Mouse (Mus musculus): ENCODE measurements around the gene Rab19. TPM values are rescaled to one million over a fixed set of nuclear protein-coding genes. Genes with fewer than 3 reads are reported as not detected.
"Not testable (repeated sequence)": the region's sequence is repeated elsewhere in the genome, so short reads cannot be mapped to it uniquely, and the experiment has no call there.

Gene Rab19
- total RNA-seq, 2 experiments from 2014 or later: not detected

DNA sequence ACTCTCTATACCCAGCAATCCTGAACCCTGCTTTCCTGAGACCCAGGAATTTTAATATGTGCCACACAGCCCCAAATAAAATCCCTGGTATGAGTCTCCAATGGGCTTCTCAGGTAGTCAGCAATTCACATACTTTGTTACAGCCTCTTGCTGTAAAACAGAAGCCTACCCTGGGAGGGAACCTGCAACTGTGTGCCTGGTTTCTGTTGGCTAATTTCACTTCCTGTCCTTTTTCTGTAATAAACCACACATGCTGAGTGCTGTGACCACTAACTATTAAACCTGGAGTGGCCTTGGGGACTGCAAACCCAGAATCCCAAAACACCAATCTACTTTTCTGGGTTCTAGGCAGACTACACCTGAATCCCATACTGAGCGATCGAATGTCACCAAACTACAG is 18.3 kb upstream of the Rab19 start:
- no peak for TF ChIP-seq CTCF (conservative IDR thresholded peaks at IDR 0.05)
- H3K27ac ChIP-seq: no peak overlapping the region
- DNase-seq (ENCODE audit: low spot score in 2 of 2): no peak
- no peak overlapping the region for H3K4me3 ChIP-seq

DNA sequence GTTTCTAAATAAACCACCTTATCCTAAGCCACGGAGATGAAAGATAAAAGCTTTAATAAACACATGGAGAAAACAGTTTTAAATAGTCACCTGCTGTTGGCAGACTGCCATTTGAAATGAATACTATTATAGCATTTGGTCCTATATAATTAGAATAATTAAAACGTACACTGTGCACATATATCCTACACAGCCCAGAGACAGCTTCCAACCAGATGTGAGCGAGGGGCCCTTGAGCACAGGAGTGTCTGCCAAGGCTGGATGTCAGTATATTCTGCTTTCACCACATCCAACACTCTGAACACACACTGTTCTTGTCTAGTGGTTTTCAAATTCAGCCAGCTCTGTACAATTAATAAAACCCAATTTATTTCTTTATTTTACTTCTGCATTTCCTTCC is 11.3 kb upstream of the Rab19 start:
- Histone ChIP-seq H3K27ac (no peak overlapping the region), H3K4me3 (no peak overlapping the region)
- TF ChIP-seq CTCF (conservative IDR thresholded peaks at IDR 0.05): no peak
- no peak for DNase-seq (ENCODE audit: low spot score in 2 of 2)

DNA sequence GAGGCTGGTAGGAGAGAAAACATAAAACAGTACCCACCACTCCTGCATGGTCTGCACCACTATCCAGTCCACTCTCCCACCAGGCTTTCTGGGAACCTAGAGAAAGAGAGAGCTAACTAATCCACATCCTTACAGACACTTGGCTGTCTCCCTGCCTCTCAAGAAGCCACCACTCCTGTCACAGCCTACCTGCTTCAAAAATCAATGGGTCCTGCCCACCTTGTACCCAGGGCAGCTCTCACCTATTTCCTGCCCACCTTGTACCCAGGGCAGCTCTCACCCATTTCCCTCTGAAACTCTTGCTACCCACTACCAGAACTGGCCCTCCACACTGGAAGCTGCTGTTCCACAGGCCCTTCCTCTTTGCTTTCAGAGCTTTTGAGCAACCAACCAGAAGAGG is 8.9 kb upstream of the Rab19 start:
- no peak overlapping the region for H3K4me3 ChIP-seq
- no peak overlapping the region for H3K27ac ChIP-seq
- DNase-seq (ENCODE audit: low spot score in 2 of 2): no peak
- no peak for TF ChIP-seq CTCF (conservative IDR thresholded peaks at IDR 0.05)

DNA sequence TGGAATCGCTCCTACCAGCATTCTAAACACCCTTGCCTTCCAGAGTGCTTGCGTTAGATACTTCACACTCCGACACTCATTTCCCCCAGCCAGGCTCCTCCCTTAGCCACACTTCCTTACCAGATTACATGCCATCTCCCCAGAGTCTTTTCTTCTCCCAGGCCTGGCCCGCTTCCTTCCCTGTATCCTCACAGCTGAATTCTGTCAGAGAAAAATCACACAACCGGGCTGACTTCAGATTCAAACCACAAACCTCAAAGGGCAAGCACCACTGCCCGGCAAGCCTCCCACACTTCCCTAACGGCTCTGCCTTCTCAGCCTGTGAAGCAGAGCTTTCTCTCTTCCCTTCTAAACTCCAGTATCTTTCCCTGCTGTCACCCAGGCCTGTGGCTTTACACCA is 8.2 kb upstream of the Rab19 start:
- Histone ChIP-seq H3K4me3 (no peak overlapping the region), H3K27ac (no peak overlapping the region)
- DNase-seq (ENCODE audit: low spot score in 2 of 2): no peak
- TF ChIP-seq CTCF (conservative IDR thresholded peaks at IDR 0.05): no peak

DNA sequence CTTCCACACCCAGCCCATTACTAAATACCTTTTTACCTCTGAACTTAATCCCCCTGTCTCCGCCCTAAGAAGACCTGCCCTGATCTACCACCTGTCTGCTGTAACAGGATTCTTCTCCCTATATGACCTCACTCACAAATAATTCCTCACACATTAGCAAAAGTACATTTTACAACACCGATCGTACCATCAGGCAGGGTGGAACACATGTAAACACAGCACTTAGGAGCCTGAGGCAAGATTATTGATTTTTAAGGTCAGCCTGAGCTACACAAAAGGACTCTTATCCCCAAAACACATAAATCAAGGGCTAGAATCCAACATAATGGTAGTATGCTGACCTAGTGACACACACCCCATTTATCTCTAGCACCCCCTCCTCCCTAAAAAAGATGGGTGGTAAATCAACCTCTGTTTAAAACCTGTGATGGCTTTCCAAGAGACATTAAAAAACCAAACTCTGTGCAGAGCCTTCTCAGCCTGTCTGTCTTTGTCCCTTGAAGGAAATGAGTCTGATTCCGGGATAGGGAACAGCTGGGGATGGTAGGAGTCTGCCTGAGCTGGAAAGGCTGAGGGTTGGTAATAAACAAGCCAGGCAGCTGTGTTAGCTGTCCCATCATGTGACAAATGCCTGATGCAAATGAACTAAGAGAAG is 7.5 kb upstream of the Rab19 start:
- no peak for DNase-seq (ENCODE audit: low spot score in 2 of 2)
- no peak for TF ChIP-seq CTCF (conservative IDR thresholded peaks at IDR 0.05)
- Histone ChIP-seq H3K4me3 (no peak overlapping the region), H3K27ac (no peak overlapping the region)

- no peak for DNase-seq (ENCODE audit: low spot score in 2 of 2)
- Histone ChIP-seq H3K4me3 (peak overlapping the region; percentile 98), H3K27ac (peak overlapping the region; percentile 95)
- TF ChIP-seq CTCF (conservative IDR thresholded peaks at IDR 0.05): no peak
Measured at GRCm38 (mm10) chr6:39376775-39377174, 4.2 kb upstream of the Rab19 start.

DNA sequence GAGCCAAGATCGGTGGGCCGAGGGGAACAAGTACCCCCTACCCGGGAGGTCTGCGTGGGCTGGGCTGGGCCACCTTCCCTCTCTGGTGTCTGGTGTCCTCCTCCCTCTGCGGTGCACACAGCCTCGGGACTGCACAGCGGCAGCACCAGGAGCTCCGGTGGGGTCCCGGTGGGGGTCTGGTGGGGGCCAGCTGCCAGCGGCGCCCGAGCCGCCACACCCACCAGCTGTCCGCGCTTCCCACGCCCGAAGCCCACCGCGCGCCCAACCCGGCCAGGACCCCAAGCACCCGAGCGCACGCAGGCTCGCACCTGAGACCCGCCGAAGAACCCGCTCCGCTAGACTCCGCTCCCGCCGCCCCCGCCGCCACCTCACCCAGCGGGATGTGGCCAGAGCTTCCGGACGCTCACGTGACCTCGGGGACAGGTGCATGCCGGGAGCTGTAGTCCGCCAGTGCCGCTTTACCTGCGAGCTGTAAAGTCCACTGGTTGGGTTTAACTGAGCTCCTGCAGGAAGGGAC is 3.6 kb upstream of the Rab19 start, which contains the start of gene Slc37a3:
Gene Slc37a3 (minus strand): TSS at position 365 of the 517 bp plus-strand sequence.
- H3K4me3 ChIP-seq: peak within 1 kb of the TSS; percentile 98
- H3K27ac ChIP-seq: peak within 1 kb of the TSS; percentile 95
- no peak for TF ChIP-seq CTCF (conservative IDR thresholded peaks at IDR 0.05)
- DNase-seq (ENCODE audit: low spot score in 2 of 2): peak; percentile 86

- not testable (repeated sequence) for H3K27ac ChIP-seq; DNase-seq (ENCODE audit: low spot score in 2 of 2); H3K4me3 ChIP-seq
- peak; percentile 40 for TF ChIP-seq CTCF (conservative IDR thresholded peaks at IDR 0.05)
Measured at GRCm38 (mm10) chr6:39378161-39378835, 2.7 kb upstream of the Rab19 start.

DNA sequence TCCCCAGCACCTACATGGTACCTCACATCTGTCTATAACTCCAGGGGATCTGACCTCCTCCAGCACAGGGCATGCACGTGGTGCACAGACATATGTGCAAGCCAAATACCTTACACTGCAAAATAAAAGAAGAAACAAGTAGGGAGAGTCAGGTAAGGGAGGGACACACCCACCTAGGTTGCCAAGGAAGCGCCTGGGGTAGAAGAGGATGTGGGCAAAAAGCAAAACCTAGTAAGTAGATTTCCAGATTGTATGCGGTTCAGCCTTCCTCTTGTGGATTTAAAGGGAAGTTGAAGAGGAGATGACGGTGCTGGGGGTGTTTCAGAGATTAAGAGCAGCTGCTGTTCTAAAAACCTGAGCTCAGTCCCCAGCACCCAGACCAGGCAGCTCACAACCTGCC is 1.8 kb upstream of the Rab19 start:
- no peak for DNase-seq (ENCODE audit: low spot score in 2 of 2)
- no peak for TF ChIP-seq CTCF (conservative IDR thresholded peaks at IDR 0.05)
- no peak overlapping the region for H3K4me3 ChIP-seq
- no peak overlapping the region for H3K27ac ChIP-seq

GRCm38 (mm10) chr6:39379749-39380148 is 1.2 kb upstream of the Rab19 start:
- no peak for TF ChIP-seq CTCF (conservative IDR thresholded peaks at IDR 0.05)
- Histone ChIP-seq H3K27ac (no peak overlapping the region), H3K4me3 (no peak overlapping the region)
- no peak for DNase-seq (ENCODE audit: low spot score in 2 of 2)

GRCm38 (mm10) chr6:39380276-39380675 is 699 bp upstream of the Rab19 start:
- no peak overlapping the region for H3K27ac ChIP-seq
- H3K4me3 ChIP-seq: no peak overlapping the region
- TF ChIP-seq CTCF (conservative IDR thresholded peaks at IDR 0.05): no peak
- no peak for DNase-seq (ENCODE audit: low spot score in 2 of 2)

DNA sequence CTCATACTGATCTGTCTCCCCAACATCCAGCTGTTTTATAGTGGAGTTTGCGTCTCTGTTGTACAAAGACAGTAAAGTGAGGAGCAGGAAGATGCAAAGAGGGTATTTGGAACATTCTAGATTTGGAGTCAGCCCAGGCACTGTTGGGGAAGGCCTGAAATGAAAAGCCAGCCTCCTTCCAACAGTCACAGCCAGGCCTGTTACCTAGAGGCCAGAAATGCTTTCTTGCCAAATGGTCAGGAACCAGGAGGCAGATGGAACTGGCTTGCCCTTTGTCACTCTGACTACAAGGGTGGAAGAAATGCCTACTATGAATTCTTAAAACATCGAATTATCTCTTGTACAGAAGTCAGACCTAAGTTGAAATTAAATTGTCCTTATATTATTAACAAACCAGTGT is 9.0 kb downstream of the Rab19 start:
- Histone ChIP-seq H3K27ac (no peak overlapping the region), H3K4me3 (no peak overlapping the region)
- no peak for DNase-seq (ENCODE audit: low spot score in 2 of 2)
- no peak for TF ChIP-seq CTCF (conservative IDR thresholded peaks at IDR 0.05)

DNA sequence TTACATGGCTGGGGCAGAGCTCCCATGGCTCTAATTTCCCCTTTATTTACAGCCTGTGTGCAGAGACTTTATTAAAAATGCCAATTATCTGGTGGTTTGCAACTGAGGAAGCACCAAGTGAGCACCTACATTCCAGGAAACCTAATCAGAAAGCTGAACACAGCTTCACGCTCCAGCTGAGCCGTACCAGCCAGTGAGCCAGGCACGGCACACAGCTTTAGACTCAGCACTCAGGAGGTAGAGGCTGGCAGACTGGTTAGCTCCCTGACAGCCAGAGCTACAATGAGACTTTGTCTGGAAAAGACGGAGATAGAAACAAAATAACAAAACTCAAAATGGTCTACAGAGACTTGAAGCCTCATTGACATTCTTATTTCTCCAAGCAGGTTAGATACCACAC is 14.5 kb downstream of the Rab19 start:
- no peak for DNase-seq (ENCODE audit: low spot score in 2 of 2)
- TF ChIP-seq CTCF (conservative IDR thresholded peaks at IDR 0.05): no peak
- H3K4me3 ChIP-seq: no peak overlapping the region
- peak overlapping the region; percentile 14; the same call in 1 of the 2 replicates for H3K27ac ChIP-seq

- Histone ChIP-seq H3K4me3 (no peak overlapping the region), H3K27ac (peak overlapping the region; percentile 14; the same call in 1 of the 2 replicates)
- no peak for TF ChIP-seq CTCF (conservative IDR thresholded peaks at IDR 0.05)
- no peak for DNase-seq (ENCODE audit: low spot score in 2 of 2)
Measured at GRCm38 (mm10) chr6:39395916-39396315, 14.9 kb downstream of the Rab19 start.
